Mouse (Mus musculus) Patski (cell line): ENCODE measurements around the gene 2410002F23Rik. TPM values are rescaled to one million over a fixed set of nuclear protein-coding genes. Genes with fewer than 3 reads are reported as not detected.
A peak's percentile ranks its signal among the peaks of the same experiment; 100 is the strongest.

Experiments
- ATAC-seq: fragments of 100-300 bp; one replicate; pipeline ENCODE4 v1.8.0; 2021
- CTCF ChIA-PET: fragments of 350-600 bp; sonication (Branson Sonifier 250); formaldehyde crosslinking; loops from one replicate; lab custom pipeline; 2022; ENCODE audit warnings: inconsistent platforms; lab: Charles Lee
- POLR2A ChIA-PET: fragments of 350-600 bp; sonication (Branson Sonifier 250); formaldehyde crosslinking; loops from one replicate; lab custom pipeline; 2022; ENCODE audit warnings: antibody characterized with exemption, inconsistent platforms; lab: Charles Lee
- DNase-seq: peaks from one replicate; pipeline ENCODE4 v3.0.0-alpha.2; 2011; ENCODE audit warnings: low read depth, low spot score
- H3K27me3 ChIP-seq: fragments of 371-371 bp; one replicate; pipeline ENCODE4 v1.5.1; 2021
- CTCF ChIP-seq: fragments of 100-300 bp; IDR thresholded peaks from one replicate; pipeline ENCODE4 v1.5.1; 2021
- in situ Hi-C: fragments of 300-500 bp; cut with MboI; formaldehyde crosslinking; loops from 3 replicates; pipeline ENCODE4 v1.11.1; 2018; ENCODE audit warnings: low pct_unique_long_range_greater_than_20kb, mixed read lengths
- polyA plus RNA-seq: library from polyadenylated mRNA; unstranded; gene quantifications from one replicate; pipeline ENCODE4 v1.2.3, GENCODE M21; 2021

2410002F23Rik gene
- polyA plus RNA-seq, 1 experiment from 2014 or later, result 32.3 TPM

DNA sequence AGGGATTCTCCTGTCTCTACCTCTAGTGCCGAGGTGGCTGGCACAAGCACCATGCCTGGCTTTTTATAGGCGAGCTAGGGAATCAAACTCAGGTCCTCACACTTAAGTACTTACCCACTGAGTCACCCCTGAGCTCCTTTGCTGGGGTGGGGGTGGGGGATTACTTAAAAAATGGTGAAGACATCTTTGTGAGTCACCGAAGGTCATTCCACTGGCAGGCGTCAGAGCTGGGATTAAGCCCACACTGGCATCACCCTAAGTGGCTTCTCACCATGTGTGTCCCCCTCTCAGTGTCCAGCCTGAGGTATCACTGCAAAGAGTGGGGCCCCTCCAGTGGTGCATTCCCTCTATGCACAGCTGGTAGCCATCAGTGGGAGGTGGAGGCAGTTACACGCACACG lies 13.9 kb downstream of the 2410002F23Rik start:
- in situ Hi-C loops, result loop anchor here (5.0 kb wide), 2 partner anchors 42 to 92 kb away; no protein-coding TSS in a partner anchor
- POLR2A ChIA-PET, result interaction anchor here (0.6 to 0.7 kb wide), 2 partner anchors 8 to 91 kb away, joined by 3 to 4 read pairs; no protein-coding TSS in a partner anchor
- DNase-seq, result no peak
- H3K27me3 ChIP-seq, result peaks cover 3% of the 10 kb centered on the region
- ATAC-seq, result no peak
- no peak for TF ChIP-seq CTCF
- CTCF ChIA-PET, result interaction anchor here (1.0 to 1.2 kb wide), 2 partner anchors 67 to 91 kb away, joined by 3 read pairs; no protein-coding TSS in a partner anchor

DNA sequence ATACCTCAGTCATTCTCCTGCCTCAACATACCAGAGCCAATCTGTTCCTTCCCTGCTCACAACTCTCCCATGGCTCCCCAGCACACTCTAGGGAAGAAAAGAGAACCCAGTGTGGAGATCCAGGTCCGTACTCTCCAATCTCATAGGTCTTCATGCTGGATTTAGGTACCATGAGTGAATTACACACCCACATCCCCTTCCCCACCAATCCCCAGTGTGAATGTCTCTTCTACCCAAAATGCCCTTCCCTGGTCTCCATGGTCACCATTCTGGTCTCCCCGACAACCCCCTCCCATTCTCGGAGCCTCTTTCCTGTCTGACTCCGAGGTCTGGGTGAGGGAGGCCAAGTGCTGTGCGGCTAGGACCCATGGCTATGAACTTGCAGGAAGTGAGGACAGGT lies 14.6 kb downstream of the 2410002F23Rik start, which contains the start of gene Gm15517:
TSS of gene Gm15517 (plus strand) at position 301 of the 400 bp plus-strand sequence.
- ChIA-PET CTCF (interaction anchor here (1.2 kb wide), 1 partner anchor 67 kb away, joined by 3 read pairs; no protein-coding TSS in a partner anchor), POLR2A (interaction anchor here (0.6 kb wide), 1 partner anchor 9 kb away, joined by 3 read pairs; no protein-coding TSS in a partner anchor)
- TF ChIP-seq CTCF, result no peak
- in situ Hi-C loops, result loop anchor here (5.0 kb wide), 2 partner anchors 41 to 91 kb away; no protein-coding TSS in a partner anchor
- DNase-seq (no peak), ATAC-seq (no peak)
- H3K27me3 ChIP-seq, result peaks cover 3% of the 10 kb centered on the region

DNA sequence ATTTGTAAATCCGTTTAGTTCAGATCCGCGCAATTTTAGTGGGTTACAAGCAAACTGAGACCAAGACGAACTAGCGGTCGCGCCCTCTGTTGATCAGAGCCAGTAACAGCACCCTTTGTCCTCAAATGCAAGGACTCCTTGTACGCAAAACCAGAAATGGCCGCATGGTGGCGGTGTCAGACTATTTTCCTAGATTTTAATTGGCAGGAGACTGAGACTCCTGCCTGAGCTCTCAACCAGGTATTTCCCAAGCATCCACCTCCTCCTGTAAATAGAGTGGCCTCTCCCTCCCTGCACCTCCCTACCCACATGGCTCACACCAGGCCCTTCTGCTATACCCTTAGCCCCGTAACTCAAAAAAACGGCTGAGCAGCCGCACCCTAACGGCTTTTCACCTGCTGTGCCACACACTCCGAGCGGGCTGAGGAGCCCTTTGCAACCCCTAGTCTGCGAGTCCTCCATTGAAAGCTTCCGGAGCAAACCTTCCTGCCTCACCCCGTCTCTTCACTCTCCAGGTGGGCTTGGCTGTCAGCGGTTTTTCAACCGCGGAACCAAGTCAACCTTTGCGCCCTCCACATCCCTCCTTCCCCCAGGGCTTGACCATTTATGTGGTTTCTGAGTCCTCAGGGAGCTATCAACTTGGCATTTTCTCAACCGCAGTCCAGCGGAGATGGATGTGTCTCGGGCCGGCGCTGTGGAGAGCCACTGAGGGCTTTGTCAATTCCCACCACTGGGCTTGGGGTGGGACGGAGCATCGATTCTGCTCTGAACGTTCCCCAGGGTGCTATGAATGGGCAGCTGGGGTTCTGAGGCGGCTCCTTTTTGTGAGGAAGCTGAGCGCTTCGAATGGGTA lies 16.5 kb downstream of the 2410002F23Rik start:
- ATAC-seq, result peak; percentile 69
- H3K27me3 ChIP-seq, result peaks cover 11% of the 10 kb centered on the region
- TF ChIP-seq CTCF, result peak; percentile 99
- in situ Hi-C loops, result loop anchor here (5.0 kb wide), 2 partner anchors 39 to 89 kb away; no protein-coding TSS in a partner anchor
- DNase-seq, result peak; percentile 67
- ChIA-PET POLR2A (interaction anchor here (0.6 kb wide), 1 partner anchor 87 kb away, joined by 4 read pairs; no protein-coding TSS in a partner anchor), CTCF (interaction anchor here (0.6 to 1.9 kb wide), 17 partner anchors 9 to 250 kb away, joined by 3 to 17 read pairs (median 4); no protein-coding TSS in a partner anchor)

DNA sequence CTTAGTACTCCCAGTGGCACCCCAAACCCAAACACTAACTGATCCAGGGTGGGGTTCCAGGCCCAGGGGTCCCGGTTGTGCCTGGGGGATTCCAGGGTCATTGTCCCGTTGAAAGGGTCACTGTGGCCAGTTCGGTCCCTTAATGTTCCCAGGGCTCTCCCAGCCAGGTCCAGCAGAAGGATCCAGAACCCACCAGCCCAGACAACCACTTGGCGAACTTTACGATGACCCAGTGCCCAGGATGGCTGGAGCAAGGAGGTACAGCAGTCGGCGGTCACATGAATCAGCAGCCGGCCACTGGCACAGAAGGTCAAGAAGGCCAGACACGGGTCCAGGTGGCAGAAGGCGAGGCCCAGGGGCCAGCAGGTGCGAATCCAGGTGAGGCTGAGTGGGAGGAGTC lies 21.6 kb downstream of the 2410002F23Rik start:
- peaks cover 16% of the 10 kb centered on the region for H3K27me3 ChIP-seq
- ChIA-PET CTCF (no interaction called here), POLR2A (interaction anchor here (0.6 kb wide), 1 partner anchor 31 kb away, joined by 3 read pairs; no protein-coding TSS in a partner anchor)
- TF ChIP-seq CTCF, result no peak
- in situ Hi-C loops, result no loop called here
- peak; percentile 22 for ATAC-seq
- no peak for DNase-seq

DNA sequence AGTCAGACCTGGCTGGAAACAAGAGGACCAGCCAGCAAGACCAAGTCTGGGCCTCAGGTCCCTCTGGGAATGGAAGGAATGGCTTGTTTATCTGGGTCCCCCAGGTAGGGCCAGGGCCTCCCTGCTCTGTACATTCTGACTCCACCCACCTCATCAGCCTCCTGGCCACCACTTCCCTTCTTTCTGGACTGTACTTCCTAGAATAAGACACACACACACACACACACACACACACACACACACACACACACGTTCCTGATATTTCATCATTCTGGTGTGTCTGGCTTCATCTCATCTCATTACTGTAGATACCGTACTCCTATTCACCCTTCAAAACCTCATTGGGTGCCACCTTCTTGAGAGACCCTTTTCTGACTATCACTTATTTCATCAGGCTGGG lies 22.9 kb downstream of the 2410002F23Rik start:
- DNase-seq, result no peak
- peaks cover 16% of the 10 kb centered on the region for H3K27me3 ChIP-seq
- ATAC-seq, result no peak
- in situ Hi-C loops, result no loop called here
- TF ChIP-seq CTCF, result no peak
- POLR2A ChIA-PET, result interaction anchor here (0.6 kb wide), 1 partner anchor 41 kb away, joined by 4 read pairs; the partner anchor contains the start of gene Shank1
- CTCF ChIA-PET, result no interaction called here

DNA sequence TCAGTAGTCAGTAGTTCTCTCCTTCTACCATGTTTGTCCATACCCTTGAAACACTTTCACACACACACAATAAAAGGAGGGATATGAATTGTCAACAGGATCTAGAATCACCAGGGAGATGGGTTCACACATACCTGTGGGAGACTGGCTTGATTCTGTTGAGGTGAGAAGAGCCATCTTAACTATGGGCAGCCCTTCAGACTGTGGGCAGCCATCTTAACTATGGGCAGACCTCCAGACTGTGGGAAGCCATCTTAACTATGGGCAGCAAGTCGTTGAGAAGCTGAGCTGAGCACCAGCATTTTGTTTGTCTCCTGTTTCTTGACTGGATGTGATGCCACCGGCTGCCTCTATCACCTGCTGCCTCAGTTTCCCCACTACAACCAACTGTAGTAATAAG lies 24.8 kb downstream of the 2410002F23Rik start:
- in situ Hi-C loops, result no loop called here

DNA sequence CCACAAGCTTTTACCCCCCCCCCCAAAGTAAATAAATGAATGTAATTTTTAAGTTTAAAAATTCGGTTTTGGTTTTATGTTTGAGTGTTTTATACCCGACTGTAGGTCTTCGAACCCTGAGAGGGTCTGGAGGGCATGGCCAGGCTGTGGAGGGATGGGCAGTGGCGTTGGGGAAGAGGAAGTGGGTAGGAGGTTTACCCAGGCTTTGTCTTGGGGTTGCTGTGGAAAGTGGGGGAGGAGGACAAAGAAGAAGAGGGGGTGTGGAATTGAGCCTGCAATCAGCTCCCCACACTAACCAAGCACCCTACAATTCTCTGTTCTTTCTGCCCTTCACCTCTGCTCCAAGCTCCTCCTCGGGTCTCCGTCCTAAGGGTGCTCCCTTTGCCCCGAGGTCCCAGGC lies 26.0 kb downstream of the 2410002F23Rik start:
- ATAC-seq (no peak), DNase-seq (no peak)
- ChIA-PET POLR2A (no interaction called here), CTCF (no interaction called here)
- TF ChIP-seq CTCF, result no peak
- H3K27me3 ChIP-seq, result peaks cover 18% of the 10 kb centered on the region
- in situ Hi-C loops, result no loop called here

More for the DNA sequence above, 24.8 kb downstream of the 2410002F23Rik start:
- peaks cover 18% of the 10 kb centered on the region for H3K27me3 ChIP-seq
- POLR2A ChIA-PET, result no interaction called here
- no peak for ATAC-seq
- CTCF ChIA-PET, result no interaction called here
- no peak for TF ChIP-seq CTCF
- no peak for DNase-seq

DNA sequence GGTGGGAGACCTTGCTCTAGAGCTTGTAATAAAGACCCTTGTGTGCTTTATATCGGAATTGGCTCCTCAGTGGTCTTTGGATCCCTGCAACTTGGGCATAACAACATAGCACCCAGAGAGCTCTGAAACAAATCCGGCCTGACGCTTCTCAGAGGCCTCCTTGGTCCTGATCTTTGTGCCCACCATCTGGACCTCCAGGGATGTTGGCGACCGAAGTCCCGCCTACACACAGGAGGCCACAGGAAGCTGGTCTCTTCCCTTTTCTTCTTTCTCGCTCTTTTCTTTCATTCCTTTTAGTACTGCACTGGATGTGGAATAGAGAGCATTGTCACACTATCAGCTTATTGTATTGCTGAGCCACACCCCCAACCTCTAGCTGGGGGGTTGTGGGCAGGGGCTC lies 26.9 kb downstream of the 2410002F23Rik start:
- DNase-seq (no peak), ATAC-seq (no peak)
- ChIA-PET POLR2A (interaction anchor here (0.6 kb wide), 1 partner anchor 25 kb away, joined by 3 read pairs; no protein-coding TSS in a partner anchor), CTCF (interaction anchor here (1.3 kb wide), 1 partner anchor 7 kb away, joined by 3 read pairs; no protein-coding TSS in a partner anchor)
- in situ Hi-C loops, result no loop called here
- H3K27me3 ChIP-seq, result peaks cover 12% of the 10 kb centered on the region
- TF ChIP-seq CTCF, result no peak

DNA sequence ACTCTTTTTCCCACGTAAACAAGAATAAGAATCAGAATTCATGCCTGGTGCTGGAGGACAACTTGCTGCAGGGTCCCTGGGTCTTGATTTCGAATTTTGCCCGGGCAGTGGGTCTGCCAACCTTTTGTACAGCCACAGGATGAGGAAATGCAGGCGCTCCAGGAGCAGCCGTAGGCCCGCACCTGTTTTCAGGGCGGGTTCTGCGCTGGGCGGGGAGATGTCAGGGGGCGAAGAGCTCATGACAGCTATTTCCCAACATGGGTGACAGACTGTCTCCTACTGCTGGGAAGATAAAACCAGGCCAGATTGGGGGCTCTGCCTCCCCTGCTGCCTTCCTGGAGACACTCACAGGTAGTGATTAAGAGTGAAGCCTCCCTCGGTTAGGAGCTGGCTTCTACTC lies 27.6 kb downstream of the 2410002F23Rik start:
- DNase-seq, result no peak
- in situ Hi-C loops, result no loop called here
- H3K27me3 ChIP-seq, result peaks cover 11% of the 10 kb centered on the region
- ATAC-seq, result no peak
- TF ChIP-seq CTCF, result no peak
- CTCF ChIA-PET, result interaction anchor here (1.3 kb wide), 1 partner anchor 8 kb away, joined by 3 read pairs; no protein-coding TSS in a partner anchor
- POLR2A ChIA-PET, result interaction anchor here (0.6 kb wide), 1 partner anchor 25 kb away, joined by 3 read pairs; no protein-coding TSS in a partner anchor

DNA sequence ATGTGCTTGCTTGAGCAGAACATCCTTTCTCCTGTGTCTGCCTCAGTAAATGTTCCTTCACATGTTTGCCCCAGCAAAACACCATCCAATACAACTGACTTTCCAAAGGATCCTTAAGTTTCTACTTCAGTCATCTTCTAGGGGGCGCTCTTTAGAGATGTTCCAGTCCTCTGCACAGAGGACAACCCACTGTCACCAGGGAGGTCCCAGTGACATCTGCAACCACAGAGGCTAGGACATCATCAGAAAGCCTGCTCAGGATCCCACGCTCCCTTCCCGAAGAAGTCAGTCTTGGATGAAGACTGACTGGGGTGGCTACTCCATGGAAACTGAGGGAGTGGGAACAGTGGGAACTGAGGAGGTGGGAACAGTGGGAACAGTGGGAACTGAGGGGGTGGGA lies 29.0 kb downstream of the 2410002F23Rik start:
- no peak for ATAC-seq
- ChIA-PET CTCF (no interaction called here), POLR2A (no interaction called here)
- H3K27me3 ChIP-seq, result peaks cover 14% of the 10 kb centered on the region
- no peak for TF ChIP-seq CTCF
- in situ Hi-C loops, result no loop called here
- no peak for DNase-seq
